Mouse (Mus musculus): ENCODE results near the gene Ring1. TPM values are rescaled to one million over a fixed set of nuclear protein-coding genes. Genes with fewer than 3 reads are reported as not detected.
"Not testable (repeated sequence)": the region's sequence is repeated elsewhere in the genome, so short reads cannot be mapped to it uniquely, and the experiment has no call there.

Ring1 gene
- total RNA-seq, 2 experiments from 2014 or later: 43.9 to 45.5 TPM

- not testable (repeated sequence) for DNase-seq (ENCODE audit: low spot score in 2 of 2)
Measured at GRCm38 (mm10) chr17:33998697-33999096, 25.8 kb downstream of the Ring1 start.

DNA sequence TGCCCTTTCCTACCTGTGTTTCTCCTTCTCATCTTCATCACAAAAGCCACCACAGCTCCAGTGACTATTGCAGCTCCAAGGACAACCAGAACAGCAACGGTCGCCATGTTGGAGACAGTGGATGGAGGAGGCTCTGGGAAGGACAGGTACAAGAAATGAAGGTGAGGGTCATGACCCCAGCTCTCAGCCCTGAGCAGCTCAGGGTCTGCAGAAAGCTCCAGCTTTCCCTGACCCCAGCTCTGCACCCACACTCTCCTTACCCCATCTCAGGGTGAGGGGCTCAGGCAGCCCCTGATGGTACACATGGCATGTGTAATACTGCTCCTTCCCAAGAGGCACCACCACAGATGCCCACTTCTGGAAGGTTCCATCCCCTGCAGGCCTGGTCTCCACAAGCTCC, 27.5 kb downstream of the Ring1 start:
- DNase-seq (ENCODE audit: low spot score in 2 of 2): not testable (repeated sequence)

GRCm38 (mm10) chr17:33995651-33996050, 28.8 kb downstream of the Ring1 start:
- no peak for DNase-seq (ENCODE audit: low spot score in 2 of 2)

GRCm38 (mm10) chr17:33994959-33995358, 29.5 kb downstream of the Ring1 start:
- DNase-seq (ENCODE audit: low spot score in 2 of 2): no peak

GRCm38 (mm10) chr17:33991788-33992664, 32.5 kb downstream of the Ring1 start:
- DNase-seq (ENCODE audit: low spot score in 2 of 2): peak; percentile 52 to 67

DNA sequence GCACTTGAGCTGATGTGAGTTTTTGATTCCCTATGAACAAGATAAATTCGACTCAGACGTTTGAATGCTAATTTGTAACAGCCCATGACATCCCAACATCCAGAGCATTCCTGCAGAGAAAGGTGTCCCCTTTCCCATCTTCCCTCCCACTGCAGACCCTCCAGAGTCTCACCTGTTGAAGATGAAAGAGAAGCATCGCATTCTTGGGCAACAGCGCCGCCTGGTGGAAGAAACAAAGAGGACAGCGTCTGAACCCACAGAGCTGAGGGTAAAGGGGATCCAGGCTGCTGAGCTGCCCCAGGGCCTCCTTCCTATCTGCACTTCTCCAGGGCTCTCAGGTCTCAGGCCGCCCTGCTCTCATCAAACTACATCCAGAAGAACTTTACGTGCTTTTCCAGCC, 42.3 kb downstream of the Ring1 start:
- DNase-seq (ENCODE audit: low spot score in 2 of 2): peak; percentile 57 to 75

DNA sequence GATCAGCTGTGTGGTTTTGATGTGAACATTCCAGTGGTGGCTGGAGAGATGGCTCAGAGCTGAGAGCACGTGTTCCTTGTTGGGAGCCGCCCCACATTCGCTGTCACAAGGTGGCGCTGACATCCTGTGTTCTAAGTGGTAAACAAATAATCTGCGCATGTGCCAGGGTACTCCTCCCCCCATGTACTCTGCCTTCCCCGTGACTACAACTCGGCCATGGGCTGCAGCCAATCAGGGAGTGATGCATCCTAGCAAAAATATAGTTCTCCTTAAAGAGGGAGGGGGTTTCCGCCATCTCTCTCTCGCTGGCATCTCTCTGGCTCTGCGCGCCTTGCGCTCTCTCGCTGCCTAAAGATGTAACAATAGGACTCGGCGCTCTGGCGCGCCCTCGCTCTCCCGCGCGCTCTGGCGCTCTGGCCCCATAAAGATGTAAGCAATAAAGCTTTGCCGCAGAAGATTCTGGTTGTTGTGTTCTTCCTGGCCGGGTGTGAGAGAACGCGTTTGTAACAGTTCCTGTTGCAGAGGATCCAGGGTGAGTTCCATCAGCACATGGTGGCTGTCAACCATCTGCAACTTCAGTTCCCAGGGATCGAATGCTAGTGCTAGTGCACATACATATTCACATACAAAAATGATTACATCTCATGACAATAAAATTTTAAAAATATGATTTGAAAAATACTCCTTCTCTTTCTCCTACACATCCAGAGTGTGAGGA, 43.1 kb downstream of the Ring1 start:
- peak; percentile 61 to 70 for DNase-seq (ENCODE audit: low spot score in 2 of 2)

DNA sequence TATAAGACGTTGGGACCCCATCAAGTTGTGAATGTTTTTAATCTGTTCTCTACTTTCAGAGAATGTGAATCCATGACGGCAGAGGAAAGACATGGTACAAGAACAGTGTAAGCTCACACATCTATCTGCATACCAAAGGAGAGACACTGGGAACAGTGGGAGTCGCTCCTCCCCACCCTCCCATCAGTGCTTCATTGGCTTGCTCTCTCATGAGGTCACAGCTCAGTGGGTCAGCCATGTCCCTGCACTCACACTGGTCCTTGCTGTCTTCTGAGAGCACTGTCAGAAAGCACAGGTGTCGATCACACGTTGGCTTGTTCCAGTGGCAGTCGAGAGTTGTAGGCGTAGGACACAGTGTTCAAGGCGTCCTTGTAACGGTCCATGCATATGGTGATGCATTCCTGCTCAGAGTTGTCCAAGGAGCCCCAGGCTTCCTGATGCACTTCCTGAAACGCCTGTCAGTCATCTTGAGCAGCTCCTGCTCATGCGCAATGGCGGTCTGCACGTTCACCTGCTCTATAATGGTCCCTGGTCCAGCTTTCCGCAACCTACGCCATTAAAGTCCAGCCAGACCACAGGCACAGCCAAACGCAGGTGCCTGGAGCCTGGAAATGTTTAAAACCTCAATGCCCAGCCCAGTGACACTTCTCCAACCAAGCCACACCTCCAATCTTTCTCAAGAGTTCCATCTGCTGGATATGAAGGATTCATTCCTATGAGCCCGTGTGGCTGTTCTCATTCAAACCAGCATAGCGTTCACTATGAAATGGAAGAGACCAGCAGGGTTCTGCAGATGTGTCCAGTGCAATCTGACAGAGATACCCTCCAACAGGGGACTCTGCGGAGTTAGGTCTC, 44.1 kb downstream of the Ring1 start:
- no peak for DNase-seq (ENCODE audit: low spot score in 2 of 2)

GRCm38 (mm10) chr17:33979512-33980050, 44.9 kb downstream of the Ring1 start:
- DNase-seq (ENCODE audit: low spot score in 2 of 2): no peak

DNA sequence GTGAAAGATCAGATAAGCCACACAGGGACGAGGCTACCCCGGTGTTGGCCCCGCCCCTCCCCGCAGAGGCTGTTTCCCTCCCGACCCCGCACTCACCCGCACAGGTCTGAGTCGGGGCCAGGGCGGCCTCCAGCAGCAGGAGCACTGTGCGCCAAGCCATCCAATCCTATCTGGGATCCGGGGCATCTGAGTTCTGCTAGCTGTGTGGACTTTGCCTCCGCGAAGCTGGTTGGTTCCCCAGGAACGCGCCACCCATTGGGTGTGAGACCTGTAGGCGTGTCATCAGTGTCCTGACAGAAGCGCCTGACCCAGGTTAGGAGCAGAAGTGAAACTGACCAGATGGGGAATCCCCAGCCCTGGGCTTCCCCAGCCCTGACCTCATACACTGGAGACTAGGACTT, 45.8 kb downstream of the Ring1 start:
- DNase-seq (ENCODE audit: low spot score in 2 of 2): peak; percentile 66 to 73

DNA sequence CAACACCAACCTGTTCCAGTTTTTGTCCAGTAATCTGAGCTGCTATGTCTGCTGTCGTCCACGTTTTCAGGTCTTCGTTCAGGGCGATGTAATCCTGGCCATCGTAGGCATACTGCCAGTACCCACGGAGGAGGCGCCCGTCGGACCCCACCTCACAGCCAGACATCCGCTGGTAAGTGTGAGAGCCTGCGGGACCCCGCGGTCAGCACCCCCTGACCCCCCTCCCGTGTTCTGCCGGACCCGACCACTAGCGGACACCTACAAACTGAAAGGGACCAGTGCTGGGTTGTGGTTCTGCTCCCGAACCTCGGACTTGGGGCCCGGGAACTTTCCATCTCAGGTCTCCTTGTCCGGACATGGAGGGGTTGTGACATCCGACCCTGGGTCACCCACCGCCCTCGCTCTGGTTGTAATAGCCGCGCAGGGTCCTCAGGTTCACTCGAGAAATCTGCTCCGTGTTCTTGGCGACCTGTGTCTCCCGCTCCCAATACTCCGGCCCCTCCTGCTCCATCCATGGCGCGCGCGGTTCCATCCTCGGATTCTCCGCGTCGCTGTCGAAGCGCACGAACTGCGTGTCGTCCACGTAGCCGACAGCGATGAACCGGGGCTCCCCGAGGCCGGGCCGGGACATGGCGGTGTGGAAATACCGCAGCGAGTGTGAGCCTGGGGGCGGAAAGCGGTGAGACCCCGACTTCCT, 46.5 kb downstream of the Ring1 start:
- DNase-seq (ENCODE audit: low spot score in 2 of 2): no peak

DNA sequence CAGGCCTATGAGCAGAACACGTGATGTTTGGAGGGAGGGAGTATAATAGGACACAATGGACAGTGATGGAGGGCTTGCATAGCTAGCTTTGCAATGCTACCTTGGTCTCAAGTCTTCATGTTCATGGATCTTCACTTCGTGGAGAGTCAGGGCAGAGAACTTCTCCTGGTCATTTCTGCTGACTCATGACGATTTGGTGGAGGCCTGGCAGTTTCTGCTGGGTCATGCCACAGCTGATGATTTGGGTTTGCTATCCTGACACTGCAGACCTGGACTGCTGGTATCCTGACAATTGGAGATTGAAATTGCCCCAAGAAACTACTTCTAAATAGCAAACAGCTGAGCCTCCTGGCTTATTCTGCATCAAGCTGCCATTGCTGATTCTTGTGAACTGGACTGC, 50.9 kb downstream of the Ring1 start:
- DNase-seq (ENCODE audit: low spot score in 2 of 2): no peak

GRCm38 (mm10) chr17:33972691-33973090, 51.8 kb downstream of the Ring1 start:
- DNase-seq (ENCODE audit: low spot score in 2 of 2): no peak

Small RNA genes within 50 kb of the gene (microRNA-seq; reads per million reads assigned to microRNA genes)
- gene Mir219a-1 (ENCODE audit: borderline number of aligned reads in 2 of 2) (0 to 0.61 reads per million in 2 experiments), gene Mir219c (ENCODE audit: borderline number of aligned reads in 2 of 2) (0 reads per million in 2 experiments)

Other genes with a start within 250 kb of the Ring1 start
- 100 to 1,000 TPM in 1 of 2 experiments, 10 to 100 TPM in 1; 47.8 to 111 TPM for gene Angptl4, start 242.8 kb downstream of the Ring1 start, total RNA-seq (2021)
- gene Kank3, start 214.2 kb downstream of the Ring1 start, total RNA-seq (2021): 10 to 100 TPM; 66.2 to 93.4 TPM
- gene Rps28, start 200.1 kb downstream of the Ring1 start, total RNA-seq (2021): 1,000 to 10,000 TPM; 1,292 to 1,451 TPM
- gene Ndufa7, start 200.1 kb downstream of the Ring1 start, total RNA-seq (2021): 100 to 1,000 TPM; 487 to 498 TPM
- 10 to 100 TPM; 24.0 to 39.7 TPM for gene Cd320, start 181.6 kb downstream of the Ring1 start, total RNA-seq (2021)
- not detected for gene Gm7029, start 150.8 kb downstream of the Ring1 start, total RNA-seq (2021)
- gene Kifc1, start 134.0 kb downstream of the Ring1 start, total RNA-seq (2021): 1 to 10 TPM in 1 of 2 experiments, under 1 TPM in 1; 0.86 to 1.8 TPM
- not detected for gene Platr17, start 119.5 kb downstream of the Ring1 start, total RNA-seq (2021)
- gene Daxx, start 115.3 kb downstream of the Ring1 start, total RNA-seq (2021): 10 to 100 TPM; 25.5 to 29.7 TPM
- 100 to 1,000 TPM; 179 to 234 TPM for gene Tapbp, start 108.8 kb downstream of the Ring1 start, total RNA-seq (2021)
- gene Zbtb22, start 108.8 kb downstream of the Ring1 start, total RNA-seq (2021): 10 to 100 TPM; 20.3 to 23.3 TPM
- 10 to 100 TPM; 42.8 to 46.3 TPM for gene Rgl2, start 95.1 kb downstream of the Ring1 start, total RNA-seq (2021)
- gene Pfdn6, start 84.3 kb downstream of the Ring1 start, total RNA-seq (2021): 10 to 100 TPM; 79.6 to 90.7 TPM
- 10 to 100 TPM; 29.2 to 35.7 TPM for gene Wdr46, start 84.0 kb downstream of the Ring1 start, total RNA-seq (2021)
- gene B3galt4, start 73.2 kb downstream of the Ring1 start, total RNA-seq (2021): 1 to 10 TPM; 3.9 to 5.0 TPM
- 10 to 100 TPM; 51.1 to 53.5 TPM for gene Vps52, start 68.9 kb downstream of the Ring1 start, total RNA-seq (2021)
- gene Rps18, start 68.7 kb downstream of the Ring1 start, total RNA-seq (2021): 100 to 1,000 TPM; 672 to 676 TPM
- gene H2-K1, start 24.3 kb downstream of the Ring1 start, total RNA-seq (2021): 1,000 to 10,000 TPM in 1 of 2 experiments, 100 to 1,000 TPM in 1; 550 to 1,344 TPM
- gene H2-Ke6, start 3.4 kb upstream of the Ring1 start, total RNA-seq (2021): 100 to 1,000 TPM; 246 to 274 TPM
- gene Slc39a7, start 7.0 kb upstream of the Ring1 start, total RNA-seq (2021): 100 to 1,000 TPM; 131 to 156 TPM
- gene Rxrb, start 7.1 kb upstream of the Ring1 start, total RNA-seq (2021): 10 to 100 TPM; 55.9 to 58.2 TPM
- gene Col11a2, start 14.8 kb upstream of the Ring1 start, total RNA-seq (2021): 1 to 10 TPM; 1.4 to 1.9 TPM
- under 1 TPM; 0.36 to 0.54 TPM for gene H2-Oa, start 67.7 kb upstream of the Ring1 start, total RNA-seq (2021)
- 10 to 100 TPM; 14.7 to 21.0 TPM for gene H2-DMa, start 94.9 kb upstream of the Ring1 start, total RNA-seq (2021)
- 100 to 1,000 TPM; 199 to 244 TPM for gene Brd2, start 98.0 kb upstream of the Ring1 start, total RNA-seq (2021)
- 1 to 10 TPM; 2.0 to 3.8 TPM for gene H2-DMb2, start 118.6 kb upstream of the Ring1 start, total RNA-seq (2021)
- 10 to 100 TPM in 1 of 2 experiments, 1 to 10 TPM in 1; 8.5 to 13.3 TPM for gene H2-DMb1, start 128.4 kb upstream of the Ring1 start, total RNA-seq (2021)
- gene Tap1, start 162.9 kb upstream of the Ring1 start, total RNA-seq (2021): 10 to 100 TPM; 13.8 to 24.9 TPM
- gene Psmb9, start 163.1 kb upstream of the Ring1 start, total RNA-seq (2021): 10 to 100 TPM; 15.2 to 31.6 TPM
- gene Psmb8, start 173.0 kb upstream of the Ring1 start, total RNA-seq (2021): 10 to 100 TPM; 36.2 to 74.2 TPM
- 10 to 100 TPM; 51.6 to 60.9 TPM for gene Tap2, start 178.8 kb upstream of the Ring1 start, total RNA-seq (2021)
- gene H2-Ob, start 214.2 kb upstream of the Ring1 start, total RNA-seq (2021): under 1 TPM; 0.40 to 0.99 TPM
- 100 to 1,000 TPM in 1 of 2 experiments, 10 to 100 TPM in 1; 90.9 to 173 TPM for gene H2-Ab1, start 233.0 kb upstream of the Ring1 start, total RNA-seq (2021)

Data from adrenal gland, adult 18-20 months (tissue).